Mouse (Mus musculus): ENCODE measurements around the gene Tph1. TPM values are rescaled to one million over a fixed set of nuclear protein-coding genes. Genes with fewer than 3 reads are reported as not detected.
A peak's percentile ranks its signal among the peaks of the same experiment; 100 is the strongest.
"Not testable (repeated sequence)": the region's sequence is repeated elsewhere in the genome, so short reads cannot be mapped to it uniquely, and the experiment has no call there.

Tph1 gene
- polyA plus RNA-seq, 1 experiment from 2014 or later: 0.43 TPM

DNA sequence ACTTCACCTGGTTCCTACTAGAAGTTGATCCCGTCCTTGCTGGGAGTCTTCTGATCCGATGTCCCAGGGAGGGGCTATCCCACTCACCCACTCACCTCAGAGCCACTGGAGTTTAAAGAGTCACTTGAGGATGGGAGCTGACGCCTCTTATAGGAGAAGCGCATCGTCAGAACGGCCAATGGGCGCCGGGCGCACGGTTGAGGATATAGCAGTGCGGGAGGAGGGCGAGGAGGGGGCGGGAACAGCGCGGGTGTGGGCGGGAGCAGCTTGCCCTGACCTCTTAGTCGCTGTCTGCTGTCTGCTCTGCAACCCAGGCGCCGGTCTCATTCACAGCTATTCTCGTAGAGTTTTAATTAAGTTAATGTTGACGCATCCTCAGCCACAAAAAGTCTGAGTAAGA lies 5.1 kb downstream of the Tph1 start:
- 0 out of 2 replicates have a peak, but pooled peaks cover 4% of the 10 kb centered on the region for H3K27me3 ChIP-seq (ENCODE audit: control insufficient read depth, insufficient read depth, low read length)
- H3K27ac ChIP-seq (ENCODE audit: low read depth, low read length): no peak overlapping the region
- H3K4me1 ChIP-seq (ENCODE audit: control insufficient read depth, insufficient read depth, low read length): no peaks in the 10 kb centered on the region
- H3K4me3 ChIP-seq (ENCODE audit: low read depth, low read length): no peak overlapping the region
- WGBS: 4% methylated on average over 21 of the region's 21 CpGs
- H3K36me3 ChIP-seq (ENCODE audit: control insufficient read depth, insufficient read depth, low read length): no peaks in the 10 kb centered on the region
- no peaks in the 10 kb centered on the region for H3K9me3 ChIP-seq (ENCODE audit: control insufficient read depth, low read length)
- H3K4me2 ChIP-seq (ENCODE audit: low read depth, low read length): peak overlapping the region; percentile 37; the same call in 1 of the 2 replicates
- 0 out of 2 replicates have a peak, but pooled peaks have one; percentile 56 for ATAC-seq (ENCODE audit: low read depth)
- H3K9ac ChIP-seq (replicated peaks; ENCODE audit: low read depth, low read length): no peak overlapping the region

DNA sequence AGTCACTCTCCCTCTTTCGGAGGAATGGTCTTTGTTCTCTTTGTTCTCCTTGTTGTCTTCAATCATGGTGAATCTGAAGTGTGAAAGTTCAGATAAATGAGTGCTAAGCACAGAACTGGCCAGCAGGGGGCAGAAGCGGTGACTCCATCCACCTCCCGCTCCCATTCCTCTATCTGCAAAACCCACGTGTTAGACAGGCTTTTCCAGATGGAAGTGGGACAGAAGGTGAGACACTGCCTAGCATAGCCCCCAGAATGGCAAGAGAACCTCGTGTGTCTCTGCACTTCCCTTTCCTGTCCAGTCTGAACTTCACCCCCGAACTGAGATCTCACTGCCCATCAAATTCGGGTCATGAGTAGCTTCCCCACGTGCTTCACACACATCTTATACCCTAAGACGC lies 7.1 kb downstream of the Tph1 start:
- Histone ChIP-seq H3K27ac (ENCODE audit: low read depth, low read length) (no peak overlapping the region), H3K9me3 (ENCODE audit: control insufficient read depth, low read length) (no peaks in the 10 kb centered on the region), H3K4me2 (ENCODE audit: low read depth, low read length) (no peak overlapping the region), H3K9ac (replicated peaks; ENCODE audit: low read depth, low read length) (no peak overlapping the region), H3K27me3 (ENCODE audit: control insufficient read depth, insufficient read depth, low read length) (0 out of 2 replicates have a peak, but pooled peaks cover 4% of the 10 kb centered on the region), H3K4me1 (ENCODE audit: control insufficient read depth, insufficient read depth, low read length) (no peaks in the 10 kb centered on the region), H3K4me3 (ENCODE audit: low read depth, low read length) (no peak overlapping the region), H3K36me3 (ENCODE audit: control insufficient read depth, insufficient read depth, low read length) (no peaks in the 10 kb centered on the region)
- 36% methylated on average over 9 of the region's 9 CpGs for WGBS
- no peak for ATAC-seq (ENCODE audit: low read depth)

DNA sequence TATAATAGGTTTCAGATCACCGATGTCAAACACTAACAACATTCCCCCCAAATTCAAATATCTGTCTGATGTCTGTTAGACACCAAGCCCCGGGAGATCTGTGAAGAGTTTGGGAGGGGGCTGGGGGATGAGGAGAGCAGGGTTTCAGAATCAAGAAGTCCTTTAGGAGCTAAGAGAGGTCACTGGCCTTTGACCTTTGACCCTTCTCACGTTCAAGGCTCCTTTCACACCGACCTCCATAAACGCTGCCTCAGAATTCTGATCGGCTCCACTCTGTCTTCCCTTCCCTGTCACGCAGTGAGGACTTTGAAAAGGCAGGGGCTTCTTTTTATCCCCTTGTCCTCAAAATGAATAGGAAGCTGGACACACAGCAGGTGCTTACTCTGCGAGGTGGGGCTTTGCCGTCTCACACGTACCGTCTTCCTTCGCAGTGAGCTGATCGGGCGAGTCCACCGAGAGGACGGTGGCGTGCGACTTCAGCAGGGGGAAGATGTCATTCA lies 10.7 kb downstream of the Tph1 start:
- H3K27ac ChIP-seq (ENCODE audit: low read depth, low read length): no peak overlapping the region
- H3K4me2 ChIP-seq (ENCODE audit: low read depth, low read length): 0 out of 2 replicates have a peak overlapping the region, but pooled peaks have one; percentile 2
- 17% methylated on average over 18 of the region's 18 CpGs for WGBS
- H3K9me3 ChIP-seq (ENCODE audit: control insufficient read depth, low read length): no peaks in the 10 kb centered on the region
- H3K9ac ChIP-seq (replicated peaks; ENCODE audit: low read depth, low read length): no peak overlapping the region
- H3K27me3 ChIP-seq (ENCODE audit: control insufficient read depth, insufficient read depth, low read length): 0 out of 2 replicates have a peak, but pooled peaks cover 4% of the 10 kb centered on the region
- no peaks in the 10 kb centered on the region for H3K4me1 ChIP-seq (ENCODE audit: control insufficient read depth, insufficient read depth, low read length)
- H3K4me3 ChIP-seq (ENCODE audit: low read depth, low read length): no peak overlapping the region
- no peak for ATAC-seq (ENCODE audit: low read depth)
- no peaks in the 10 kb centered on the region for H3K36me3 ChIP-seq (ENCODE audit: control insufficient read depth, insufficient read depth, low read length)

DNA sequence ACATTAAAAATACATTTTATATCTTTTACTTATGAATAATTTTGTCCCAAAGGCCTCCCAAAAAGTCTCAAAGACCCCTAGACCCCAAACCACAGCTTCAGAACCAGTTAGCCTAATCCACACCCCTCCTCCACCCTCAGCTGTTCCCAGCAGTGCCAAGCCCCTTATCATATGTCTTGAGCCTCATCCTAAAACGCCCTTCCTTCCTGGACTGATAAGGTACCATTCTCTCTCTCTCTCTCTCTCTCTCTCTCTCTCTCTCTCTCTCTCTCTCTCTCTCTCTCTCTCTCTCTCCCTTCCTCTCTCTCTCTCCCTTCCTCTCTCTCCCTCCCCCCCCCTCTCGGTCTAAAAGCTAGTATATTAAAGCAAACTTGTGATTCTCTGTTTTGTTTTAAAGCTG lies 20.1 kb downstream of the Tph1 start:
- no peak for ATAC-seq (ENCODE audit: low read depth)
- Histone ChIP-seq H3K36me3 (ENCODE audit: control insufficient read depth, insufficient read depth, low read length) (no peaks in the 10 kb centered on the region), H3K4me3 (ENCODE audit: low read depth, low read length) (no peak overlapping the region), H3K9ac (replicated peaks; ENCODE audit: low read depth, low read length) (no peak overlapping the region), H3K4me1 (ENCODE audit: control insufficient read depth, insufficient read depth, low read length) (no peaks in the 10 kb centered on the region), H3K27me3 (ENCODE audit: control insufficient read depth, insufficient read depth, low read length) (no peaks in the 10 kb centered on the region), H3K27ac (ENCODE audit: low read depth, low read length) (no peak overlapping the region), H3K9me3 (ENCODE audit: control insufficient read depth, low read length) (no peaks in the 10 kb centered on the region), H3K4me2 (ENCODE audit: low read depth, low read length) (no peak overlapping the region)
- WGBS: 72% methylated on average over 2 of the region's 2 CpGs

DNA sequence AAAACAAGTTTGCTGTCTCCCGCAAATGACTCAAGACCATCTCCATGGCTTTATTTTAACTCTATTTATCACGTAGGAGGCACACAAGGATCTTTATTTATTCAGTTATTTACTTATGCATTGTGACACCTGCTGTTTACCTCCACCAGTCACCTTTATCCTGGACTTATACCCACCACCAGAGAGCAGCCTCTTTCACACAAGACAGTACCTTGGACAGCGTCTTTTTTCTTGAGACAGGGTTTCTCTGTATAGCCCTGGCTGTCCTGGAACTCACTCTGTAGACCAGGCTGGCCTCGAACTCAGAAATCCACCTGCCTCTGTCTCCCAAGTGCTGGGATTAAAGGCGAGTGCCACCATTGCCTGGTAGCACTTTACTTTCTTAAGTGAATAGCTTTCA lies 22.1 kb downstream of the Tph1 start:
- ATAC-seq (ENCODE audit: low read depth); H3K27me3 ChIP-seq (ENCODE audit: control insufficient read depth, insufficient read depth, low read length); H3K9ac ChIP-seq (replicated peaks; ENCODE audit: low read depth, low read length); H3K9me3 ChIP-seq (ENCODE audit: control insufficient read depth, low read length); H3K4me1 ChIP-seq (ENCODE audit: control insufficient read depth, insufficient read depth, low read length); H3K4me2 ChIP-seq (ENCODE audit: low read depth, low read length); H3K4me3 ChIP-seq (ENCODE audit: low read depth, low read length); H3K36me3 ChIP-seq (ENCODE audit: control insufficient read depth, insufficient read depth, low read length); H3K27ac ChIP-seq (ENCODE audit: low read depth, low read length): not testable (repeated sequence)
- 54% methylated on average over 5 of the region's 5 CpGs for WGBS

DNA sequence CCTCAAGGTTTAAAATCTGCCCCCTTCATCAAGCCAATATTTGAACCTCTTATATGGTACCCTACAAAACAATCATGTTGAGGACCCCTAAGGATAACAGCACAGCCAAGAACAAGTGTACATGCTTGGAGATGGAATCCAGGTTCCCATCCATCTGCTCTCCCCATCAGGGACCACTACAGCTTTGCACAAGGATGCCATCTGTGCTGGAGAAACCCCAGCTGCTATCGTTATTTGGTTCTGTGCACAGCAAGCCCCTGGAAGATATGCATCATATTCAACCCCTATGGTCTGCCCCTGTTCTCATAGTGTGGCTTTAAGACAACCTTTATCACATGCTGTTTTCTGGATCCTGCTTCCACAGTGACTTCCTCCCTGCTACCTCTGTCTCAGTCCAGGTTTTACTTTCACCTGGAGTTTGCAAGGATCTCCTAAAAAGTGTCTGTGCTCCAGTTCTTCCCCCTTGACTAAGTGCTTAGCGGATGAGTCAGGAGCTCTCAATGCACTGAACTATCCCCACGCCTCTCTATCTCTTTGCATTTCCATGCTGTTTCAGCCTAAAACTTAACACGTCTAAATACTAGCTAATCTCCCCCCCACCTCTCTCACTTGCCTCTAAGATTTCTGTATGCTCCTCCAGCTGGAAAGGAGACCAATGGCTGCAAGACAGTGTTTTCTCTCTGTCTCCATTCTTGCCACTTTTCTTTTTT lies 23.8 kb downstream of the Tph1 start:
- Histone ChIP-seq H3K27ac (ENCODE audit: low read depth, low read length) (no peak overlapping the region), H3K9ac (replicated peaks; ENCODE audit: low read depth, low read length) (no peak overlapping the region), H3K27me3 (ENCODE audit: control insufficient read depth, insufficient read depth, low read length) (no peaks in the 10 kb centered on the region), H3K36me3 (ENCODE audit: control insufficient read depth, insufficient read depth, low read length) (no peaks in the 10 kb centered on the region), H3K4me3 (ENCODE audit: low read depth, low read length) (no peak overlapping the region), H3K9me3 (ENCODE audit: control insufficient read depth, low read length) (no peaks in the 10 kb centered on the region), H3K4me2 (ENCODE audit: low read depth, low read length) (no peak overlapping the region), H3K4me1 (ENCODE audit: control insufficient read depth, insufficient read depth, low read length) (no peaks in the 10 kb centered on the region)
- 69% methylated on average over 4 of the region's 4 CpGs for WGBS
- no peak for ATAC-seq (ENCODE audit: low read depth)

DNA sequence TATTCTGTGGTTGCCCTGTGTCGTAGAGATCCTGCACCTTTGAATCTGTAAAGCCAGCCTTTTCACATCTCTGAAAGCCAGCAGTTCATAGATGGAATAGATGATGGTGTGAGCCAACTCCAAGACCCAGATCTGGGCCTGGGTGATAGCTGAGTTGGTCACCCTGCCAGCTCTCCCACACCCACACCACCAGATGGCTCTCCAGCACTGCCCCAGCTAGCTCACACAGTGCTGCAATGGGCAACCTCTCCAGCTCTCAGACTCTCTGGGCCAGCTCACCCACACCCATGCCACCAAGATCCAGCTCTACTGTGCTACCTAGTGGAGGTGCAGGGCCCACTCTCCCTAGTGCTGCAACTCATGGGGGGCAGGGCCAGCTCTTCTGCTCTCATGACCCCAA lies 29.2 kb downstream of the Tph1 start:
- WGBS: 88% methylated on average over 1 of the region's 1 CpGs
- H3K4me1 ChIP-seq (ENCODE audit: control insufficient read depth, insufficient read depth, low read length): peaks cover 3% of the 10 kb centered on the region; the same call in 1 of the 2 replicates
- ATAC-seq (ENCODE audit: low read depth): no peak
- no peak overlapping the region for H3K27ac ChIP-seq (ENCODE audit: low read depth, low read length)
- no peaks in the 10 kb centered on the region for H3K36me3 ChIP-seq (ENCODE audit: control insufficient read depth, insufficient read depth, low read length)
- no peak overlapping the region for H3K4me3 ChIP-seq (ENCODE audit: low read depth, low read length)
- H3K27me3 ChIP-seq (ENCODE audit: control insufficient read depth, insufficient read depth, low read length): no peaks in the 10 kb centered on the region
- no peak overlapping the region for H3K9ac ChIP-seq (replicated peaks; ENCODE audit: low read depth, low read length)
- no peaks in the 10 kb centered on the region for H3K9me3 ChIP-seq (ENCODE audit: control insufficient read depth, low read length)
- H3K4me2 ChIP-seq (ENCODE audit: low read depth, low read length): no peak overlapping the region

DNA sequence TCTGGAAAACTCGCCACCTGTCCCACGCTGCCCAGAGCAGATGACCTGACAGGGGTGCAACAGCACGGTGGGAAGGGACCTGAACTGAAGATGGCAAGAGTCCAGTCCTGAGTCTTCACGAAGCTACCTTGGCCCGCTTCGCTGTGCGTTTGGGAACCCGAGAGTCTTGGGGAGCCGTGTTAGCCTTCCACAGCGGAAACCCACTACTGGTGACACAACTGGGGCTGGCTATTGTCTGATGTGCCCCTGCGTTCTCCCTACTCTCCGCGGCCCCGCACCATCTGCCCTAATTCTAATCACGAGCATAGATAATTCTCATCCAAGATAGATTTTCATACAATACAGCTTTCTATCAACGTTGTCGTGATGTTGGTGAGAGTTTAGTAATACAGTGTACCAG lies 32.3 kb downstream of the Tph1 start:
- Histone ChIP-seq H3K4me1 (ENCODE audit: control insufficient read depth, insufficient read depth, low read length) (peaks cover 9% of the 10 kb centered on the region; the same call in 1 of the 2 replicates), H3K9me3 (ENCODE audit: control insufficient read depth, low read length) (no peaks in the 10 kb centered on the region), H3K36me3 (ENCODE audit: control insufficient read depth, insufficient read depth, low read length) (no peaks in the 10 kb centered on the region), H3K4me3 (ENCODE audit: low read depth, low read length) (peak overlapping the region; percentile 62), H3K27me3 (ENCODE audit: control insufficient read depth, insufficient read depth, low read length) (no peaks in the 10 kb centered on the region), H3K9ac (replicated peaks; ENCODE audit: low read depth, low read length) (peak overlapping the region; percentile 75), H3K27ac (ENCODE audit: low read depth, low read length) (peak overlapping the region; percentile 77), H3K4me2 (ENCODE audit: low read depth, low read length) (peak overlapping the region; percentile 71)
- ATAC-seq (ENCODE audit: low read depth): peak; percentile 41
- 13% methylated on average over 17 of the region's 17 CpGs for WGBS

DNA sequence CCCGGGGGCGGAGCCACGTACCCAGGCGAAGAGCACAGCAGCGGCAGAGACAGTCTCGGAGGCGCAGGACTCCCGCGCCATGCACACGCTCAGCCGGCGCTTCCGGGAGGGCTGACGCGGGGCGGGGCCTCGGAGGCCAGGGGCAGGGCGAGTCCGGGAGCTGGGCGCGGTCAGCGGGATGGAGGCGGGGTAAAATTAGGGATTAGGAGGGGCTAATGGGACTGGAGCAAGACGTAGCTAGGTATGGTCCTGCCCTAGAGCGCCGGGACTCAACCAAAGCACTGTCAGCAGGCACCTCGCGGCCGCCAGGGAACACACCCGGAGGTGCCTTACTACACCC lies 32.7 kb downstream of the Tph1 start, which contains the start of gene Sergef:
Gene Sergef, minus strand, starts transcription at position 116 of the 340 bp plus-strand sequence.
- peak within 1 kb of the TSS; percentile 71 for H3K4me2 ChIP-seq (ENCODE audit: low read depth, low read length)
- peak within 1 kb of the TSS; percentile 62 for H3K4me3 ChIP-seq (ENCODE audit: low read depth, low read length)
- peak; percentile 95 for ATAC-seq (ENCODE audit: low read depth)
- H3K27me3 ChIP-seq (ENCODE audit: control insufficient read depth, insufficient read depth, low read length): no peaks in the 10 kb centered on the region
- peak within 1 kb of the TSS; percentile 77 for H3K27ac ChIP-seq (ENCODE audit: low read depth, low read length)
- H3K36me3 ChIP-seq (ENCODE audit: control insufficient read depth, insufficient read depth, low read length): no peaks in the 10 kb centered on the region
- peaks cover 9% of the 10 kb centered on the region; the same call in 1 of the 2 replicates for H3K4me1 ChIP-seq (ENCODE audit: control insufficient read depth, insufficient read depth, low read length)
- peak within 1 kb of the TSS; percentile 75 for H3K9ac ChIP-seq (replicated peaks; ENCODE audit: low read depth, low read length)
- WGBS: under 1% methylated on average over 30 of the region's 30 CpGs
- no peaks in the 10 kb centered on the region for H3K9me3 ChIP-seq (ENCODE audit: control insufficient read depth, low read length)

Data from neural tube, embryonic 14.5 days (tissue).